Mouse (Mus musculus) 3T3-L1 (cell line): Measurements from ENCODE around the gene Stk39.
"Not testable (repeated sequence)": the region's sequence is repeated elsewhere in the genome, so short reads cannot be mapped to it uniquely, and the experiment has no call there.

Experiments
- DNase-seq: peaks from one replicate; pipeline ENCODE4 v3.0.0-alpha.2; 2015; ENCODE audit warnings: low read depth, low spot score

The Stk39 gene

GRCm38 (mm10) chr2:68241640-68242039 is 230.4 kb downstream of the Stk39 start:
- DNase-seq, result no peak

GRCm38 (mm10) chr2:68239415-68239814 is 232.7 kb downstream of the Stk39 start:
- not testable (repeated sequence) for DNase-seq

- DNase-seq, result no peak
These were observed 239.1 kb downstream of the Stk39 start for GRCm38 (mm10) chr2:68232929-68233328.

- DNase-seq, result no peak
These were observed 242.2 kb downstream of the Stk39 start for GRCm38 (mm10) chr2:68229872-68230271.

GRCm38 (mm10) chr2:68229081-68229480 is 243.0 kb downstream of the Stk39 start:
- no peak for DNase-seq

GRCm38 (mm10) chr2:68222227-68222873 is 249.7 kb downstream of the Stk39 start:
- DNase-seq, result peak; percentile 79

- DNase-seq, result peak; percentile 58
These were observed 250.8 kb downstream of the Stk39 start for GRCm38 (mm10) chr2:68221226-68221625.

GRCm38 (mm10) chr2:68219823-68220222 is 252.2 kb downstream of the Stk39 start:
- DNase-seq, result no peak

GRCm38 (mm10) chr2:68215176-68215575 is 256.9 kb downstream of the Stk39 start:
- no peak for DNase-seq

GRCm38 (mm10) chr2:68214400-68214799 is 257.7 kb downstream of the Stk39 start:
- DNase-seq, result no peak

- DNase-seq, result no peak
These were observed 260.6 kb downstream of the Stk39 start for GRCm38 (mm10) chr2:68211443-68211842.

- DNase-seq, result no peak
These were observed 275.8 kb downstream of the Stk39 start for GRCm38 (mm10) chr2:68196245-68196644.

- DNase-seq, result no peak
These were observed 277.6 kb downstream of the Stk39 start for GRCm38 (mm10) chr2:68194444-68194843.

- DNase-seq, result no peak
These were observed 278.6 kb downstream of the Stk39 start for GRCm38 (mm10) chr2:68193465-68193837.

- no peak for DNase-seq
These were observed 279.2 kb downstream of the Stk39 start for GRCm38 (mm10) chr2:68192605-68193464.

GRCm38 (mm10) chr2:68176425-68176824 is 295.6 kb downstream of the Stk39 start:
- DNase-seq, result no peak

- no peak for DNase-seq
These were observed 300.8 kb downstream of the Stk39 start for GRCm38 (mm10) chr2:68171306-68171705.

- DNase-seq, result no peak
These were observed 310.1 kb downstream of the Stk39 start for GRCm38 (mm10) chr2:68162012-68162411.

GRCm38 (mm10) chr2:68160566-68160965 is 311.5 kb downstream of the Stk39 start:
- DNase-seq, result no peak
